Mouse (Mus musculus) adrenal gland, postnatal 4 days (tissue): ENCODE results near the gene Cd47. TPM values are rescaled to one million over a fixed set of nuclear protein-coding genes. Genes with fewer than 3 reads are reported as not detected.

ENCODE experiments used
- DNase-seq, 2 experiments: peaks; one replicate each; pipeline ENCODE4 v3.0.0; 2021 to 2022; ENCODE audit warnings: low spot score in 2 of 2, mixed read lengths in 2 of 2
- total RNA-seq, 2 experiments: library from RNA; stranded (reverse); gene quantifications; 2 replicates each; pipeline ENCODE4 v1.2.3; 2021

Cd47 gene
- total RNA-seq, 2 experiments from 2014 or later: 167 to 169 TPM

- DNase-seq: no peak
Observed at GRCm38 (mm10) chr16:49906066-49906465, 105.7 kb downstream of the Cd47 start.

- no peak for DNase-seq
Observed at GRCm38 (mm10) chr16:49906940-49907339, 106.6 kb downstream of the Cd47 start.

GRCm38 (mm10) chr16:49907356-49907755, 107.0 kb downstream of the Cd47 start:
- DNase-seq: no peak

GRCm38 (mm10) chr16:49909536-49909935, 109.2 kb downstream of the Cd47 start:
- DNase-seq: no peak

- DNase-seq: no peak
Observed at GRCm38 (mm10) chr16:49914094-49914493, 113.8 kb downstream of the Cd47 start.

- DNase-seq: no peak
Observed at GRCm38 (mm10) chr16:49915532-49916476, 115.5 kb downstream of the Cd47 start.

DNA sequence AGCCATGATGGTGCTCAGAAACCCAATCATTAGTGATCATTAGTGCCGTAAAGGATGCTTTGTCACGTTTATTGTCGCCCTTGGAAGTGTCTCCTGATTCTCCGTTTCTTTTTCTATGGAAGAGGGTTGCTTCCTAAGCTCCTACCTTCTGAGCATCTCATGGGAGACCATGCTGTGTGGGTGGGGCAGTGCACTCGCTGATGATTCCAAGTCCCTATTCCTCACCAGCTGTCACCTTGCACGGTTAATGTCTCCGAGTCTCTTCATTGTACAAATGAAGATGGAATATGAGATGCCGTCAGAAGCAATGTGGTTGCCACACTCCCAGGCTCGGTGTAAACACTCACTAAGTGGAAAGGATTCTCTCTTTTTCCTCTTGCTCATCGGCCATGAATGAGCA, 119.9 kb downstream of the Cd47 start:
- DNase-seq: no peak

DNA sequence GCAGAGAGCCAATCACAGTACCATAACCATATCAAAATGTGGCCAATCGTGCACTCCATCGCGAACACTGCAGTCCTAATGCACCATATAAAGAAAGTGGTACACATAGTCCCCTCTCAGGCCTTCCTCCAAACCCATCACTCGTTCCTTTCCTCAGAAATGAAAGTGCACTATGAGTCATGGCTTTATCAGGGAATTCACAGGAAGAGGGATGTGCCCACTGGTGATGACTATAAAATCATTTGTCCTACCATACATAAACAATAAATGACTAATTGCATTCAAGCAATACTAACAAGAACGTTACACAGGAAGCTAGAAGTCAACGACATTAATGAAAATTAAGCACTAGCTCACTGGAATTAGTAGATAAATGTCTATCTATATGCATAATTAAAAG, 121.3 kb downstream of the Cd47 start:
- DNase-seq: no peak

- DNase-seq: no peak
Observed at GRCm38 (mm10) chr16:49922098-49922497, 121.8 kb downstream of the Cd47 start.

- no peak for DNase-seq
Observed at GRCm38 (mm10) chr16:49923720-49924119, 123.4 kb downstream of the Cd47 start.

- no peak for DNase-seq
Observed at GRCm38 (mm10) chr16:49924941-49925340, 124.6 kb downstream of the Cd47 start.

DNA sequence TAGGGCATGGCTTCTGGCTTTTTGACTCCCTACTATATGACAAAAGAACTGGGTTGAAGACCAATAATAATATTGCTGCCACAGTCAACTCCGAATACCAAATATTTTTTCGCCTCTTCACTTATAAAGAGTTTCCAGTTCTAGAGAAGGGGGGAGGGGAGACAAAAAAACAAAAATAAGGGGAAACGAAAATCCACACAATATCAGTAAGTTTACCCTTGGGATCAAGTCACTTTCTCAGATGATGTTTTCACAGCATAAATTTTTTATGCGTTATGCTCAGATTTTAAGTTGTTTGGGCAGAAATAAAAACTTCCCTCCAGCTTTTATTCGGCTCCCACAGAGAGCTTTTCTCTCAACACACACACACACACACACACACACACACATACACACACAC, 132.9 kb downstream of the Cd47 start:
- DNase-seq: no peak

DNA sequence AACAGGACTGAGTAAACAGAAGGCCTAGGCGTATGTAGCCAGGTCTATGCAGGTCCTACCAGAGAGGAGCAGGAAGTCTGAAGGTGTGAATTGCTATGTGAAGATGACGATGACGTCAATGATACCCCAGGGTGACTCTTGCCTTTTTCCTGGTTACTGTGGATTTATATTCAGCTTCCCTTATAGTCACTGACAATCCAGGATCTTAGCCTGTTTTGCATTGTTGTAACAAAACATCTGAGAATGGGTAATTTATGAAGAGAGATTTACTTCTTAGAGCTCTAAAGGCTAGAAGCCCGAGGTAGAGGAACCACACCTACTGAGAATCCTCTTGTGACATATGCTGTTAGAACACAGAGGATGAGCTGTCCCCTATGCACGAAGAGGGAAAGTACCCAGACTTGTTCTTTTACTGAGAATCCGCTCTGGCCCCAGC, 135.7 kb downstream of the Cd47 start:
- no peak for DNase-seq

DNA sequence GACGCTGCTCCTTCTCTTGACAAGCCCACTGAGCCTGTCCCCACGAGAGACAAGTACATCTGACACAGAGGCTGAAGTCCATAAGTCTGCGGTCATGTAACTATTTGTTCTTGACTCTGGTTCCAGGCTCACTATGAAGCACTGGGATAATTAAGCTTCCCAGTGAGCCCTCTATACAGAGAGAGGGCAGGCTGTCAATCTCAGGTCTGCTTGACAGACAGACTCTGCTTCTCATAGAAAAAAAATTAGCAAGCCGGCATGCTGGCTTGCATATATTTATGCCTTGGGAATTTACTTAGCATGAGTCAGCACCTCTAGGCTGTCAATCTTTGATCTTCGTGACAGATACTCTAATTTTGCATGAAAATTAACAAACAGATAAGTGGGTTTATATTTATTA, 136.5 kb downstream of the Cd47 start:
- DNase-seq: no peak

DNA sequence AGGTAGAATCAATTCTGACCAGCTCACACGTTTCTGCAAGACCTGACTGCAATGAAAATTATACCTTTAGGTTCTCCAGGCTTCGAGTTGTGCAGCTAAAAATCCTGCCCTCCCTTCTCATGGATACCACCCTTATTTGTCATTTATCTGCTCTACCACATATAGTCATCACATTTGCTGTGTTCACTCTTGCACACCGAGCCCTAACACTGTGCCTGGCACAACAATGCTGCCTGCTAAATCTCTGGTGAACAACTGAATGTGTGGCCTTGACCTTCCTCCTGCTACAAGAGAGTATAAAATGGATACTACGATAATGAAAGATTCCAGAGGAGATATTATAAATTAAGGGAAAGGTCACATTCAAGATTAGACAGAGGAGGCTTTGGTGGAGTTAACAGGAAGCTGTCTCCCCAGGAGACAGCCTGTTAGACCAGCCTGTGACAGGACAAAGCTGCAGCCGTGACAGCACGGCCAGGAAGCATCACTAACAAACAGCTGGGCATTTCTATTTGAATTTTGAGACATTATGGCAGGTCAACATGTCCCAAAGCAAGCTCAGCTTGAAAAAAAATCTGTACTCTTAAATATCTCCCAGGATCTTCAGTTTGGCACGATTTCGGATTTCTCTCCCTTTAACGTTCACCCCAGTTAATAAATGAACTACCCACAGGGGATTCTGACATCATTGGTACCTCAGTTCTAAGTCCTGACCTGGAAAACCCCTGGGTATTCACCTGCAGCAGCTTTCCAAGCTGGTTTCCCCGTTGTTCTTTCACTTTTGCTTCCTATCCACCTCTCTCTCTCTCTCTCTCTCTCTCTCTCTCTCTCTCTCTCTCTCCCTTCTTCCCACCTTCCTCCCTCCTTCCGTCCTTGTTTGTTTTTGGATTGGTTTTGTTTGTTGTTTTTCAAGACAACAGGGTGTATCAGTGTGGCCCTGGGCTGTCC, 137.2 kb downstream of the Cd47 start:
- DNase-seq: no peak

- no peak for DNase-seq
Observed at GRCm38 (mm10) chr16:49938483-49939301, 138.4 kb downstream of the Cd47 start.

DNA sequence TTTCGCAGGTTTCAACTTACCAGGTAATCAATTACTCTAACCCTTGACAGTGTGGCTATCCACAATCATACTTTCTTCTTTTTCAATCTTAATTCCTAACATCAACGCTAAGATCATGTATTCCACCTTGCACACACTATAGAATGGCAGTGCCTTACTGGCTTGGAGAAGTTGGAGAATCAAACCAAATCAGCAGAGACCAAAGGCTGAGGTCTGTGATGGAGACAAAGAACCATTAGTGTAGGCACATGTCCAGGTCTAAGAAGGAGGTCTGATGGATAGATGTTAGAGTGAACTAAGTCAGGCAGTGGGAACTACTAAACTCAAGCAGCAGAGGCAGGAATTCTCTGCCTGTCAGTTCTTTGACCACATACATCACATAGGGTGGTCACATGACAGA, 139.0 kb downstream of the Cd47 start:
- no peak for DNase-seq

GRCm38 (mm10) chr16:49940473-49940872, 140.1 kb downstream of the Cd47 start:
- DNase-seq: no peak

- no peak for DNase-seq
Observed at GRCm38 (mm10) chr16:49941031-49941430, 140.7 kb downstream of the Cd47 start.

DNA sequence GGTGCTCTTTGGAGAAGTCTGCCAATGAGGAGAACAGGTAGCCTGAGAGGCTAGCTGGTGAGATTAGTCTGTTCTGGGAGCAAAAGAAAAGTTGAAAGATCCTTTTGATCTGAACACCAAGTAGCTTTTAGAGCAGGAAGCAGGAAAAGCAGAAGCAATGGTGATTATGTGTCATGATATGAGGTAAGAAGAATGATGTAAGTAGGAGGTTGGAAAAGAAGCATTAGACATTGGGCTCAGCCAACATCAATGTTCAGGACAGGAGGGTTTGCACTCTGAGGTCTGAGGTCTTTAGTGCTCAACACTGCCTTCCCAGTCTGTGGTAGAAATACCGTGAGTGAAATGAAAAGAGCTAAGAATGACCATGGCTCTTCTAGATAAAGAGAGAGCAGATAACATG, 143.4 kb downstream of the Cd47 start:
- DNase-seq: no peak

DNA sequence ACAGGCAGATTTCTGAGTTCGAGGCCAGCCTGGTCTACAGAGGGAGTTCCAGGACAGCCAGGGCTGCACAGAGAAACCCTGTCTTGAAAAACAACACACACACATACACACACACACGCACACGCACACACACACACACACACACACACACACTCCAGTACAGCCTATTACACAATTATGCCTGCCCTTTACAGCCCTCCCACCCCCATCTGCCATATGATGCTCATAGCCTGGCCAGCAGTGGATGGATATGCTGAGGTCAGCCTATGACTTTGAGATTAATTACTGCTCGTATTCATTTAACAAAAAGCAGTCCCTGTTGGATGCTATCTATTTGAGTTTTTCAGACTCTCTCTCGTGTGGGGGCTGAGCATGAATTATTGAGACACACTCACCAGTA, 144.8 kb downstream of the Cd47 start:
- DNase-seq: no peak
